Mouse (Mus musculus) cortical plate, adult 2 months (tissue): ENCODE measurements around the gene Dhx40. TPM values are rescaled to one million over a fixed set of nuclear protein-coding genes. Genes with fewer than 3 reads are reported as not detected.

Experiments used
- H3K27ac ChIP-seq: fragments of 200-500 bp; 2 replicates; pipeline ENCODE4 v1.5.1; 2012; ENCODE audit warnings: low read length, control low read depth, inconsistent platforms; ENCODE audit not compliant: insufficient read depth
- H3K4me1 ChIP-seq: fragments of 200-500 bp; 2 replicates; pipeline ENCODE4 v1.6.1; 2011; ENCODE audit warnings: low read length; ENCODE audit not compliant: control insufficient read depth, insufficient read depth
- H3K4me3 ChIP-seq: fragments of 200-500 bp; 2 replicates; pipeline ENCODE4 v1.5.1; 2011; ENCODE audit warnings: mild to moderate bottlenecking, low read length, control low read depth; ENCODE audit not compliant: insufficient read depth
- CTCF ChIP-seq: fragments of 200-500 bp; IDR thresholded peaks from 2 replicates; pipeline ENCODE4 v1.5.1; 2011; ENCODE audit warnings: mild to moderate bottlenecking, control low read depth, low read length; ENCODE audit not compliant: insufficient read depth; ENCODE audit errors: extremely low read depth
- POLR2A ChIP-seq: fragments of 200-500 bp; IDR thresholded peaks from 2 replicates; pipeline ENCODE4 v1.6.1; 2011; ENCODE audit warnings: mild to moderate bottlenecking, low read length, control low read depth; ENCODE audit not compliant: insufficient read depth; ENCODE audit errors: extremely low read depth
- polyA plus RNA-seq: library from polyadenylated mRNA; depleted of rRNA; stranded (reverse); fragments of >200 nt; gene quantifications from 2 replicates; pipeline ENCODE4 v1.2.3, GENCODE M21; 2012; rRNA removed

Gene Dhx40
- 11.1 TPM in 2 replicates for polyA plus RNA-seq

- peak within 1 kb of the TSS; percentile 83 for H3K4me3 ChIP-seq
- peak within 1 kb of the TSS; percentile 36; the same call in 1 of the 2 replicates for H3K27ac ChIP-seq
- TF ChIP-seq POLR2A (peak; percentile 65; the same call in 1 of the 2 replicates), CTCF (no peak)
- H3K4me1 ChIP-seq = 0 out of 2 replicates have a peak, but pooled peaks cover 2% of the 10 kb centered on the region
Observed at GRCm38 (mm10) chr11:86807505-86807989, at the start of gene Dhx40. Gene Dhx40 (minus strand): TSS chr11:86807746.

GRCm38 (mm10) chr11:86855639-86856425, 48.3 kb upstream of the Dhx40 start:
- H3K4me1 ChIP-seq = peaks cover 16% of the 10 kb centered on the region
- peak overlapping the region; percentile 50; the same call in 1 of the 2 replicates for H3K27ac ChIP-seq
- TF ChIP-seq CTCF (no peak), POLR2A (no peak)
- no peak overlapping the region for H3K4me3 ChIP-seq

- TF ChIP-seq POLR2A = no peak
- no peak for TF ChIP-seq CTCF
- H3K4me3 ChIP-seq = no peak overlapping the region
- peaks cover 16% of the 10 kb centered on the region for H3K4me1 ChIP-seq
- no peak overlapping the region for H3K27ac ChIP-seq
Observed at GRCm38 (mm10) chr11:86853081-86853480, 45.5 kb upstream of the Dhx40 start.

GRCm38 (mm10) chr11:86852534-86853054, 45.0 kb upstream of the Dhx40 start:
- Histone ChIP-seq H3K27ac (peak overlapping the region; percentile 45), H3K4me3 (no peak overlapping the region), H3K4me1 (peaks cover 16% of the 10 kb centered on the region)
- TF ChIP-seq CTCF = no peak
- TF ChIP-seq POLR2A = no peak

GRCm38 (mm10) chr11:86851714-86852533, 44.4 kb upstream of the Dhx40 start:
- Histone ChIP-seq H3K4me3 (no peak overlapping the region), H3K27ac (no peak overlapping the region), H3K4me1 (peaks cover 16% of the 10 kb centered on the region)
- no peak for TF ChIP-seq CTCF

- H3K4me1 ChIP-seq = peaks cover 13% of the 10 kb centered on the region
- no peak overlapping the region for H3K4me3 ChIP-seq
- no peak for TF ChIP-seq CTCF
- no peak for TF ChIP-seq POLR2A
- H3K27ac ChIP-seq = 0 out of 2 replicates have a peak overlapping the region, but pooled peaks have one; percentile 15
Observed at GRCm38 (mm10) chr11:86851234-86851671, 43.7 kb upstream of the Dhx40 start.

GRCm38 (mm10) chr11:86843831-86844230, 36.3 kb upstream of the Dhx40 start:
- Histone ChIP-seq H3K4me1 (peaks cover 9% of the 10 kb centered on the region), H3K4me3 (no peak overlapping the region), H3K27ac (no peak overlapping the region)
- no peak for TF ChIP-seq POLR2A
- TF ChIP-seq CTCF = no peak

- Histone ChIP-seq H3K4me1 (peaks cover 9% of the 10 kb centered on the region), H3K4me3 (no peak overlapping the region), H3K27ac (no peak overlapping the region)
- TF ChIP-seq POLR2A (no peak), CTCF (no peak)
Observed at GRCm38 (mm10) chr11:86841261-86841660, 33.7 kb upstream of the Dhx40 start.

- Histone ChIP-seq H3K4me3 (no peak overlapping the region), H3K4me1 (peaks cover 9% of the 10 kb centered on the region), H3K27ac (no peak overlapping the region)
- TF ChIP-seq CTCF (no peak), POLR2A (no peak)
Observed at GRCm38 (mm10) chr11:86840511-86841154, 33.1 kb upstream of the Dhx40 start.
